Mouse (Mus musculus) right cerebral cortex, adult 2 months (tissue): Measurements from ENCODE around the gene Taf3.

ENCODE experiments used
- DNase-seq, 2 experiments: peaks; one replicate each; pipeline ENCODE4 v3.0.0; 2021 to 2022; ENCODE audit warnings: low spot score in 2 of 2

Gene Taf3

DNA sequence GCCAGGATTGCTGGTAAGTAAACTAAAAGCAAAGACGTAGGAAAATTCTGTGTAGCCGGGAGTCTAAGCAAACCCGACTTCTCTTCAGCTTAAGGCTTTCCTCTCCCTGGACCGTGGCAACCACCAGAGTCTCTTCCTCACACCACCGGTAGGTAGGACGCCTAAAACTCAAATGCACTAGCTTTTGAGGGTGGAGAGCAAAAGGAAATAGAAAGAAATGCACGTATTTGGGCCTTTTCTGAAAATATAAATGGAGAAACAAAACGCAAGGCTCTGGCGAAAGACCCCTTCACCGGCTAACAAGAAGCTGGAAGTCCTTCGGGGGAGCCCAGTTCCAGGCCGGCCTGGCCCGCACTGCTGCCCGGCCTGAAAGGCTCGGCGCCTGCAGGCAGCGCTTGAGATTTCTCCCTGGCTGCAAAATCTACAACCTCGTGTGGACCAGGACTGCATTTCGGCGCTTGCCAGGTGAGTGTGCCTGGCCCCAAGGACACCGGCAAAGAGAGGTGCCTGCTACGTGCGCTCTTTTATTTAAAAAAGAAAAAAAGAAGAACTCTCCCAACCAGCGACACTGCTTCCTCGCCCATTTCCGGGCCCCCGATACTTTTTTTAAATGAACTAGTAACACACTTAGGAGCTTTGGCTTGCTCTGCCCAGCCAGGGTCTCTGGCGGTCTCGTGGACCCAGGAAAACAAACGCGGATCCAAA, 171.6 kb downstream of the Taf3 start:
- DNase-seq, result no peak

DNA sequence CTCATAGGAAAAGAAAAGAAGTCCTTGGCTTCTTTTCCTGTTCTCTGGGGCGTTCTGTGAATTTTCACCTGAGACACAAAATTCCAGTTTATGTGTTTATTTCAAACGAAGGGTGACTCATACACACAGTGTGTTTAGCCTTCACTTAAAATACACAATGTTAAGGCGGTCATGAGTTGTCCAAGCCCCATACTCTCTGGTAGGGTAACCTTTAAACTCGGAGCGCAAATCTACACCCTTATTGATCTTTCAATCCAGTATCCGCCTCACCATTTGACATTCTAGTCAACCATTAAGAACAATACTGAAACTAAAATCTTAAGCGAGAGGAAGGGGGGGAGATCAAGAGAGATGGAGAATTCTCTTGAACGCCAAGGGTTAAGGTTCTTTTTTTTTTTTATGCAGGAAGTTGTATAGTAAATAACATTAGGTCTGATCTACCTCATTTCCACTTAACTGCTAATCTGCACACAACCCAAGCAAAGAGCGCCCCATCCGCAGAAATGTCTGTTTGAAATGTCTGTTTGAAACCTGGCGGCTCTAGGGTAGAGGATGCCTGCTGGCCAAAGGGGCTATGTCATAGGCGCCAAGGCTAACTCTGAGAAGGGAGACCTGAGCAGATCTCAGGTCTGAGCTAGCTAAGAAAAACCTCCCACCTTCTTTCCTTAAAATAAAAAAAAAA, 172.6 kb downstream of the Taf3 start:
- DNase-seq, result no peak

DNA sequence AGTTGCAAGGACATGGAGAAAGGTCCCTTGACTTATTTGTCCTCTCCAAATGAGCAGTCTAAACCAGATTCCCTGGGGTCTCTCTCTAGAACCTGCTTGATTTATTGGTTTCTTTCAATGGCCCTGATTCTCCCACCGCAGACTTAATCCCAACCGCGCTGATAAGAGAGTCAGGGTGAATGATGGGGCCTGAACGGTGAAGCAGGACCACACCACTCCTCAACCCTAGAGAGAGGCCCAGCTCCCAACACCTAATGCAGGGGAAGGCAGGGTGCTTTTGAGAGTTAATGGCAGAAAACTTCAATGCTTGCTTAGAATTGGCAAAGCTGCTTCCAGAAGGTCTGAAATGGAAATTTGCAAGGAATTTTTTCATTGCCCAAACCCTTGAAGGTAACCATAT, 173.2 kb downstream of the Taf3 start:
- no peak for DNase-seq

DNA sequence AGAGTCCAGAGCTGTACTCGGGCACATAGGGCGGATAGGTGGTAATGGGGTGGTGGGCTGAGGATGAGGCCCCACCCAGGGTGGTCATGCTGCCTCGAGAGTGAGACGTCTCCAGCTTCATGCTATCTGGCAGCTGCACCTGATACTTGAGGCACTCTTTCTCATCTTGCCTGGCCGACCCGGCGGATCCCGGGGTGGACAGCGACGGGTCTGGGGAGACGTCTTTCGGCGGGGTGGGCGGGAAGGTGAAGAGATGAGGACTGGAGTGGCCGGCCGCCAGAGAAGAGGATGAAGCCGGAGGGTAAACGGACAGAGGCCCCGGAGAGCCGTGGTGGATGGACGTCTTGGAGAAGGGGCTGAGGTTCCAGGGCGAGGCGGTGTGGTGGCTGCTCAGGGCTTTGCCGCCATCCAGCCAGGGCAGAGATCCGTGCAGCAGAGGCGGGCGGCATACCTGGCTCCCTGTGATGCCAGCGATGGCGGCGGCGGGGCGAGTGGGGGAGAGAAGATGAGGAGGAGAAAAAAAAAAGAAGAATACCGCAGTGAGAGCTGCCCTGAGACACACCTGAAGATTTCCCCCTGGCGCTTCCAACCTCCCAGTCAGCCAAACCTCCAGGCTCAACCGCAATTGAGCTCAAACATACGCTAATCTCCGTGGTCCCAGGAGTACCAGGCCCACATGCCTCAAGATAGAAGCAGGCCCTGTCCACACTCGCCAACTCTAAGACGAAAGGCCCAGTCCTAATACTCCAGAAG, 173.8 kb downstream of the Taf3 start:
- DNase-seq, result no peak

DNA sequence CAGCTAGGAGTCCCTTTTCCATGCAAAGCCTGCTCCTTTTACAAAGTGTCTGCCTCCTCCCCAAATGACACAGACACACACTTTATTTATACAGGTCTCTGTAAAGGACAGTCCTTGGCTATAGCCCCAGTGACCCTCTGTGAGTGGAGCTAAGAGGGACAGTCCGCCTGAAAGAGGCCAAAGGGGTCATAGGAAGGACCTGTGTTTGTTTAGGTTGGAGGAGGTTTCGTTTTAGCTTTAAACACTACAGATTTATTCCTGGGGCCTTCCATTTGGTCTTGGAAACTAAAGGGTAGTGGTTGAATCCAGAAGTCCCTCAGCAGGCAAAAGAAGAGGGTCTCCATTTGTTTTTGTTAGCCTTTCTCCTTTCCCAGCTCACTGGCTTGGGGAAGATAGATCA, 174.6 kb downstream of the Taf3 start:
- DNase-seq, result no peak

DNA sequence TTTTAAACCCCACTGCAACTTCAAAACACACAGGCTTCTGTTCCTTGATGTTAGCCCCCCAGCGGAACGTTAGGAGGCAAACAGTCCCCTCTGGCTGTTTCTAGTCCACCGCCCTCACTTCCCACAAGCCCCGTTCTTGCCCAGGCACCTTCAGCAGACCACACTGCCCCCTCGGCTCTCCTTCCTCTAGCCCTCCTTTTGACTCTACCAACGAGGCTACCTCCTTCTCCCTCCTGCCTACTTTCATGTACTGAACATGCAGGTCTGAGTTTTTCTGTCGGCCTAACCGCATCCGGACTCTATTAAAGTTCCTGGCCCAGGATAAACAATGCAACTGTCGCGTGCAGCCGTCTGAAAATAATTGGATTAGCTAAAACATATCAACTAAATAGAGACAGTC, 175.7 kb downstream of the Taf3 start:
- no peak for DNase-seq

DNA sequence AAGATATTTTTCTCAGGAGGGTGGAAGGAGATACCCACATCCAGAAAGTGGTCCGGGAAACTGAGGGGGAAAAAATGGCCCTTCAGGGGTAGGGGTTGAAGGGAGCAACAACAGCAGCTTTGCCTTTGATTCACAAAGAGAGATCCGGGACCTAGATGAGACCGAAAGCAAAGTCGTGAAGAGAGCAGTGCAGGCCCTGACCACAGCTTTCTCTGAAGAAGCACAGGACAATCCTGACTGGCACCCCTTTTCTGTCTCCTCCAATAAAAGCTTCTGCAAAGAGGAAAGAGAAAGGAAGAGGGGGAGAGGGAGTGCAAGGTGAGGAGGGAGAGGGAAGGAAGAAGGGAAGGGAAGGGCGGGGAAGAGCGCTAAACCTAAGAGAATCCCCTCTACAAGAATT, 176.6 kb downstream of the Taf3 start:
- DNase-seq, result no peak

DNA sequence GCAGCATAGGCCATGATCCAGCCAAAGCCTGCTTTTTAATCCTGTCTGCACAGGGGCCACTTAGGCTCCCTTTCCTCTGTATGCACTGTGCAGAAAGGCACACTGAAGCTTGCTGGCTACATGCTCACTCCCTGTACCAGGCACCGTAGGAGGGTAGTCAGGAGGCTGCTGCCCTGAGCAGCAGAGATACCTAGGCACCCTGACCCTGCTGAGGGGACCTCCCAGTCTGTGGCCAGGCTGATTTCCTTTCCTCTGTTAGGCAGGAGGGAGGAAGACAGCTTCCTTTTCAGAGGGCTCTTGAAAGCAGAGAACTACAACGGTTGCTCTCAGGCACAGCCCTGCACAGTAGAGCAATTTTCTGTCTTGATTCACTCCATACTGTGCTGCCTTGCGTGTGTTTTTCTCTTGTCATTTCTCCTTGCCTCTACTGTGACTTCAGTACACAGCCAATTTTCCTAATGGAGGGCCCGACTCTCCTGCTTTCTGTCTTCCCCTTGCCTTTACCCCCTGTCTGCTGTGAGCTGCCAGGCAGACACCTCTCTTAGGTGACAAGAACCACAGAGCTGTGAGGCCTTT, 177.2 kb downstream of the Taf3 start:
- no peak for DNase-seq

DNA sequence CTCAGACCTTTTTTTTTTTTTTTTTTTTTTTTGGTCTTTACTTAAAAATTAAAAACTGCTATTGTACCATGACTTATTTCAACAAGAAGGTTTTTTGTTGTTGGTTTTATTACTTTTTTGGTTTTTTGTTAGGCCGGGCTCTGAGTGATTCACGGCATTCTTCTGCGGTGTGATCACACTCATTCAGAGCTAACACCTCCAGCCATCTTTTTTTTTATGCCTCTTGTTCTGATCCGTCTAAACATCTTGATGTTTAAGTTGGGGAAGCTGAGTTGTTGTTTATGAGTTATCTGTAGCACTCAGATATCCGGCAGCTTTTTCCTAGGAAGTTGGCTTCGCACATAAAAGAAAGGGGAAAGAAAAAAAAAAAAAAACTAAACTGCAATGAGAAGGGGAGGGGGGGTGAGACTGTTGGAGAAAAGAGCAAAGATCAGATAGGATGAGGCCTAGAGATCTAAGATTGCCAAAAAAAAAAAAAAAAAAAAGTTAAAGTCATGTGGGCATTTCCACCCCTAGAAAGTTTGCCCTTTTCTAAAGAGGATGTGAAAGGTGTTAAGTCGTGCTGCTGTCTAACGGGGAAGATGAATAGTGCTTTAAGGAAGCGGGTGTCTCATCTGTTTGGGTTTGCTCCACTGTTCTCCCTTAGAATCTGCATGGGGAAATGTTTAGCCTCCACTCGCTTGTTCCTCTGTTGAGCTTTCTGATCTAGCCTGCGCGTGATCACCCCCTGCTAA, 181.1 kb downstream of the Taf3 start:
- DNase-seq, result no peak
